Mouse (Mus musculus): ENCODE data around the gene Cgn.

DNA sequence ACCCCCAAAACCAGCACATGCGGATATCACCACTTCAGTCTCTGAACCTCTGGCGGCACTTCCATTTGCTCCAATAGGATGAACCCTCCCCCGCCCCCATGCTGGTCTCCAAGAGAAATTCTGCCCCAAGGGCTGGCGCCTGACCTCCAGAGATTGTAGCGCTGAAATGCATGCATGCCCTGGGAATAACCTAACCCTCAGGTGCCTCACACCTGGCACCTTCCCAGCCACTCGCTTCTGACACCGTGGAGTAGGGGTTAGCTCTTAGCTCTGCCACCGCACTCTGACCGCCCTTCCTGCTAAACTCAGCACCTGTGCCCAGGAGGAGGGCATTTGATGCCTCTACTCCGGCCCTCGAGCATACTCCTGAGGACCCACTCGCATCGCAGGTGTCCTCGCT is 334 bp downstream of the Cgn start:
- no peak for TF ChIP-seq POLR2A (IDR thresholded peaks at IDR 0.05; ENCODE audit: control insufficient read depth, extremely low read depth, insufficient read depth, low read length, poor library complexity)
- no peak for TF ChIP-seq CTCF (IDR thresholded peaks at IDR 0.05; ENCODE audit: borderline replicate concordance, control insufficient read depth, extremely low read depth, insufficient read depth, low read length, poor library complexity)
